Mouse (Mus musculus) heart, postnatal 0 days (tissue): Measurements from ENCODE around the gene Ubb.

Experiments used
- CTCF ChIP-seq: IDR thresholded peaks from 2 replicates; pipeline ENCODE4 v1.5.1; 2016; ENCODE audit warnings: antibody characterized with exemption, control low read depth, low read depth
- EP300 ChIP-seq: IDR thresholded peaks from 2 replicates; pipeline ENCODE4 v1.6.1; 2016; ENCODE audit warnings: antibody characterized with exemption, low read depth

GRCm38 (mm10) chr11:62540167-62540566, 10.8 kb upstream of the Ubb start:
- no peak for TF ChIP-seq CTCF
- TF ChIP-seq EP300, result no peak
